Mouse (Mus musculus) embryo, embryonic 9.5 days (tissue): ENCODE measurements around the gene Rapgef5.
"Not testable (repeated sequence)": the region's sequence is repeated elsewhere in the genome, so short reads cannot be mapped to it uniquely, and the experiment has no call there.

Experiments
- DNase-seq: peaks from one replicate; pipeline ENCODE4 v3.0.0-alpha.2; 2017; ENCODE audit errors: extremely low spot score

The Rapgef5 gene

DNA sequence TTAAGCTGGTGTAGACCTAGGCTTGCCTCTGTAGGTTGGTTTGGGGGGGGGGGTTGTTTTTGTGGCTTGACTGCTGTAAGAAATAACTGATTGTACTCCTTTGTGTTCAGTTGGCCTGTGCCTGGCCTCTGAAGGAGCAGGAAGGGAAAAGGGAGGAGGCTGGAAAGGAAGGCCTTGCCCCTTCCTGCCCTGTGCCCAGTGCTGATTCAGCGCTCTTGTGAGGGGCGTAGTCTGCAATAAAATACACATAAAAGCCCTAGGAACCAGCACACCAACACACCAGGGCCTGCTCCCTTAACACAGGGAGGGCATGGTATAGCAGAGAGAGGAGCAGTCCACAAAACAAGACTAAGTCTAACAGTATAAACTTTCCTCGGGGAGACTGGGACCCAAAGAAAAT, 247.0 kb downstream of the Rapgef5 start:
- no peak for DNase-seq

GRCm38 (mm10) chr12:117764839-117765238, 248.6 kb downstream of the Rapgef5 start:
- peak; percentile 85 for DNase-seq

DNA sequence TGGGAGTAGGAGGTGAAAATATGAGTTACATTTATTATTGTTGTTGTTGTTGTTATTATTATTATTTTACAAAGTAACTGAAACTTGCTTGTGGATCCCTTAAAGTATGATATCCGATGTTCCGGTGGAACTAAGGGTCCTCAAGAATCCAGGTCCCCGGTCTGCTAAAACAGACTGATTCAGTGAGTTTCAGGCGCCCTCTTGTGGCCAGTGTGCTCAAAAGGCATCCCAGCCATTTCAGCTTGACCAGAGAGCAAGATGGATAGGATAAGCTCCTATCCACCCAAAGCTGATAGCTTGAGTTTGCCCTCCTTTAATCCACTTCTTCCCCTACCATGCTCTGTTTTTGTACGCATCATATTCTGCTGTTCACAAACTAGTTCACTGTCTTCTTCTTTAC, 252.8 kb downstream of the Rapgef5 start:
- peak; percentile 82 for DNase-seq

DNA sequence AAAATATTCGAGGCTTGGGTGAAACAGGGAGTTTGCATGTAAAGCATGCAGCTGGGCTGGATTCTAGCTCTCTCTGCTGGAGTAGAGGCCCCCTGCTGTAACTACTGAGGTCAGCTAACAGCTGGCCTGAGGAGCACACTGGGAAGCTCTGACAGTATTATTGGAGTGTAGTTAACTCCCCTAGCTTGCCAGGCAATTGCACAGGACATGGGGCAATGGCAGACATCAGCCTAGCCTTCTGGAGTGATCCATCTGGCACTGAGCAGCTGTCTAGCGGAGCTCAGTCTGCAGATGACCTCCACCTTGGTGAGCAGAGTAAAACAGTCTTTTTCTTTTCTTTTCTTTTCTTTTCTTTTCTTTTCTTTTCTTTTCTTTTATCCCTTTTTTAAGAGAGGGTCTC, 253.9 kb downstream of the Rapgef5 start:
- no peak for DNase-seq

GRCm38 (mm10) chr12:117771156-117771555, 254.9 kb downstream of the Rapgef5 start:
- DNase-seq: no peak

- peak; percentile 71 for DNase-seq
These were observed 256.4 kb downstream of the Rapgef5 start for GRCm38 (mm10) chr12:117772638-117773037.

GRCm38 (mm10) chr12:117776841-117777240, 260.6 kb downstream of the Rapgef5 start:
- DNase-seq: no peak

GRCm38 (mm10) chr12:117781360-117781759, 265.1 kb downstream of the Rapgef5 start:
- DNase-seq: no peak

GRCm38 (mm10) chr12:117783426-117783825, 267.1 kb downstream of the Rapgef5 start:
- DNase-seq: no peak

DNA sequence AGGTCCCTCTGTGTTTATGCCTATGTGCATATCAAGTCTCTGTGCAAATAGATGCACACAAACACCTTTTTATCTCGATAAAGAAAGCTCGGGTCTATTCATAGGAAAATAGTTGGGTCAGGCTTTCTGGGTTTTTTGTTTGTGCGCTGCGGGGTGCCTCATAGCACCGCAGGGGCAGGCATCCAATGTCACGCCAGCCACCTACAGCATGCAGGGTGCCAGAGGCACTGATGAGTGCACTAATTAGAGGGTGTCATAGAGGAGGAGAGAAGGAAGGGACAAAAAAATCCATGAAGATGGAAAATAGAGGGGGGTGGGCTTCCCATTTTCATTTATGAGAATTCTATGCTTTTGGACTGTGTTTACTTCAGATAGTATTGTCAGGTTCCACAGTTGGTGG, 270.3 kb downstream of the Rapgef5 start:
- no peak for DNase-seq

- peak; percentile 58 for DNase-seq
These were observed 272.3 kb downstream of the Rapgef5 start for GRCm38 (mm10) chr12:117788513-117789011.

GRCm38 (mm10) chr12:117789017-117789416, 272.7 kb downstream of the Rapgef5 start:
- peak; percentile 45 for DNase-seq

DNA sequence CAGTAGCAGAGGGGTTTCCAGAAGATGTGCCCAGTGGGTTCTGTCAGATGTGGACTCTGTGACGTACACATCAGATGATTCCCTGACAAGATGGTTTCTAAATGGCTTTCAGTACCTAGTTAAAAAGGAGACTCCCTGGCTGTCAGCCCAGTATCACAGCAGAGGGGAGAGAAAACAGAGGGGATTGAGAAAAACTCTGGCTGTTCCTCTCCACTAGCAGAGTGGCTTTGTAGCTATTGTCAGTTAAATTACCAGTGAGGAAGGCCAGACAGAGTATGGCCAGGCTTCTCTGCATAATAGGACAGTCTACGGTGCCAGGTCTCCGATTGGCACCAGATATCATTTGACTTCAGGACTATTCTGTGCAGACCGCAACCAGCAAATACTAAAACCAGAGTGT, 279.0 kb downstream of the Rapgef5 start:
- no peak for DNase-seq

DNA sequence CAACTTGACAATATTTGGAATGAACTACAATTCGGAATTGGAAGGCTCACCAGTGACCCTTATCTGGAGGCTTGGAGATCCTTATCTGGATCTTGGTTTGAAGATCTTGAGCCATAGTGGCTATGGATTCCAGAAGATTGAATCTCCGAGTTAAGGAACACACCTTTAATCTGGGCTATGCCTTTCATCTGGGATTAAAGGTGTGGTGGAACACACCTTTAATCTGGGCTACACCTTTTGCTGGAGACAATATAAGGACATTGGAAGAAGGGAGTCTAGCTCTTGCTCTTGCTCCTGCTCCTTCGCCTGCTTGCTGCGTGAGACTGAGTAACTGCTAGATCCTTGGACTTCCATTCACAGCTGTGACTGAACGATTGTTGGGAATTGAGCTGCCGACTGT, 287.7 kb downstream of the Rapgef5 start, which contains the start of gene Cdca7l:
Gene Cdca7l, plus strand, starts transcription at position 301 of the 400 bp plus-strand sequence.
- not testable (repeated sequence) for DNase-seq

DNA sequence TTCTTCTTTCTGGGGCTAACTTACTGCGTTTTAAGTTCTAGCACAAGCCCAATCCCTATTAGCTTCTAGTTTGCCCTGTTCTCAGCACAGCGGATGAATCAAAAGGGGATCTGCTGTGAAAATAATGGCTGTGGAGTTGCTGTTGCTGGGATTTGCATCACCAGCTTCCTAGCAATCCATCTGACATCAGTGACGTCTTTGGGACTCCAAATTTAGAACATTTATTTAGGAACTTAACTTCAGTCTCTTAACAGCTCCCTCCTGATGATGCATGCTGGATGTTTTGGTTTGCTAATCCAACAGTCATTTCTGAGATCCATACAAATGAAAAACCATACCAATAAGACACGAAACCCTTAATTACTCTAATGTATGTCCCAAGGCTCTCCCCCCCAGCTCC, 289.3 kb downstream of the Rapgef5 start:
- no peak for DNase-seq

- no peak for DNase-seq
These were observed 289.8 kb downstream of the Rapgef5 start for GRCm38 (mm10) chr12:117806007-117806451.

DNA sequence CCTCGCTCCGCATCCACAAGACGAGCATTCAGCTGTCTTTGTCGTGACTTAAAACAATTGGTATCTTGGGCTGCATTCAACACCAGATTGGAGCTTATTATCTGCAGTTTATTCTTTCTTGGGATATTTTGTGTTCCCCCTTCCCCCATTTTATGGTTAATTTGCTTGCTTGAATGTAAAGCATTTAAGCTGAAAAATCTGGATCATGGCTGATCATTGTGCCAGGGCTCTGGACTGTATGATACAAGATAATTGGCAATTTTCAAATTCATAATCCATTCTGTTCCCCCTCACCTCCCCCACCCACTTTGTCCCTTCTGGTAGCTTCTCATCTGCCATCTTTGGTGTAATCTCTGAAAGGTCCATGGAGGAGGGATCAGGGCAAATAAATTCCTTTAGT, 290.2 kb downstream of the Rapgef5 start:
- no peak for DNase-seq

DNA sequence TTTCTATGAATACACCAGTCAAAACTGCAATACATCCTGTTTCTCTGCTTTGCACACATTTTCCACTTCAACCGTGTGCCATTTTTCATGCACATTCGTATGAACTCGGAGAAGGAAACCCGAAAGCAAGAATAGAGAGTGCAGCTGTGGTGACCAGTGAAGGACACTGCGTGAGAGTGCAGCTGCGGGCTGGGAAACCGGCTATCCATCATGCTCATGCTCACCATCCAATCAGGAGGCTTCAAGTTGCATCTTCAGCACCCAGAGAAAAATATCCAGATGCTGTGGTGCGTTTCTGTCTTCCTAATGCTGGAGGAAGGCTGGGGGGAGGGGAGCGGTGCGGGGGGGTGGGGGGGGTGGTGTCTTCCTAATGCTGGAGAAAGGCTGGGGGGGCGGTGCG, 291.4 kb downstream of the Rapgef5 start:
- no peak for DNase-seq

DNA sequence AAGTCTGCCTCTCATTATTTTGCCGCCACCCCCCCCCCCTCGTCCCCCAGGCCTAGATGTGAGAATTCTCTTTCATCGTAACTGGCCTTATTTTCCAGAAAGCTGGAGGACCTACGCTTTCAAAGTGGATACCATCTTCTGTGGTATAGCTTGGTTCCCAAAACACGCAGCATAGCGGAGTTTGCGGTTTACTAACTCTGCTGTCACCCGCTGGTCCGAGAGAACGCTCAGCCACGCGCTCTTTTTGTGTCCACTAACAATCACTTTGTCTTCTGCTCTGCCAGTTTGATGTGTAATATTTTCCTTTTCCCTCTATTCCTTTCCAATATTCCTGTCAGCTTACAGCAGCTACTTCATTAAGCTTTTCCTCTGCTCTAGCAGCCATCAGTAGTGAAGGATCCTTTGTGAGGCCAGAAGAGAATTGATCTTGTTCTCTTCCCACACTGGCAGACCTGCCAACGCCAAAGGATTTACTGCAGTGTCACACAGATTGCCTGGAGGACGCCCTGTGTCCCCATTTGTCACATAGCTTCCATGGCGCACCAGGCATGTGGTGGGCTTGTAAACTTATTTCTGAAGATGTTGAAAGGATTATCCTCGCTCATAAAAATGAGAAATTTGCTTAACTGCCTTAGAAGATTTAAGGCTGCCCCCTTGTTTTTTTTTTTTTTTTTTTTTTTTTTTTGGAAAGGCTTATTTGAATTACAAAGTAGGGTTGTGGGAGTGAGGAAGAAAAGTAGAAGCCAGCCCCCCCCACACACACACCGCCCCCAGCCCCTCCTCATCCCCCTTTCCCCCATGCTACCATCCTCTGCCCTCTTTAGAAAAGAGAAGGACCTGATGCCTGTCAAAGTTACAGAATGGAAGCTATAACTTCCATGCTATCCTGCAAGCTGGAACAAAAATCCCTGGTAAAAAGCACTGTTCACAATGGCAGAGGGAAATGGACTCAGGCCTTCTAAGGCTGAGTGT, 292.4 kb downstream of the Rapgef5 start:
- DNase-seq: peak; percentile 46
